Mouse (Mus musculus): ENCODE data around the gene Fam241b.
"Not testable (repeated sequence)": the region's sequence is repeated elsewhere in the genome, so short reads cannot be mapped to it uniquely, and the experiment has no call there.

The Fam241b gene

DNA sequence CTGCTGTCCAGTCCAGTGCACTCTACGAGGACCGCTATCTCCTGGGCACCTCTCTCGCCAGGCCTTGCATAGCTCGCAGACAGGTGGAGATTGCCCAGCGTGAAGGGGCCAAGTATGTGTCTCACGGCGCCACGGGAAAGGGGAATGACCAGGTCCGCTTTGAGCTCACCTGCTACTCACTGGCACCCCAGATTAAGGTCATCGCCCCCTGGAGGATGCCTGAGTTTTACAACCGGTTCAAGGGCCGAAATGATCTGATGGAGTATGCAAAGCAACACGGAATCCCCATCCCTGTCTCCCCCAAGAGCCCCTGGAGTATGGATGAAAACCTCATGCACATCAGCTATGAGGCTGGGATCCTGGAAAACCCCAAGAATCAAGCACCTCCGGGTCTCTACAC, 72.4 kb downstream of the Fam241b start:
- not testable (repeated sequence) for DNase-seq (ENCODE audit: low read depth, low spot score)

DNA sequence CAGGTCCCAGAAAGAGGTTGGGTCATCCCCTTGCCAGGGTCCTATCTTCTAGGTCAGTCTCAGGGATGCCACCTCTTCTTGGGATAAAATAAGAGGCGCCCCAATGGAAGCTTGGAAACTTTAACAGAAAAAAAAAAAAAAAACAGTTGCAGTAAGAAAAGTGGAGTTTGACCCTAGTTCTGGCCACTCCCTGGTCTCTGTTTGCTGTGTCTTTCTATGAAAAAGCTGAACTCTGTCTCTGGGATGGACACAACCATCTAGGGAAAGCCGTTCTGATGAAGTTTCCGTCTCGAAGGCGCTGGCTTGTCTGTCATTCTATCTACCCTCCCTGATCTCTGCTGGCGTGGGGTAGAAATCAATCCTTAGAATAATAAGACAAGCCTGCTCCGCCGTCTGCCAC, 73.1 kb downstream of the Fam241b start:
- DNase-seq (ENCODE audit: low read depth, low spot score), result no peak

DNA sequence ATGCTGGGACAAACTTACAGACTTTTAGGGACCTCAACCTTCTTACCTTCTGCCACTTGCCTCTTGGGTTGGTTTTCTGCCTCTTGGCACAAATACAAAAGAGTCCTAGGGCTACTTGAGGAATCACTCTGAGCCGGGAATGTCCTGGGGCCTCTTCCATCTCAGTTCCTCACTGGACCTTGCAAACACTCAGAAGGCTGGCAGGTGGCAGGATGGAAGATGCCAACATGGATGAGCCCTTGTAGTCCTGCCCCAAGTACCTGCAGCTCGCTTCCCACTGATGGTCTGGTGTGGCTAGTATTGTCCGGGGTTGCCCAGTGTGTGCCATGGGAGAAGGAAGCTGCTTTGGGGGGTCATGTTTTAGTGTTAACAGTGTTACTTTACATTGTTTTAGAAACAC, 73.8 kb downstream of the Fam241b start:
- no peak for DNase-seq (ENCODE audit: low read depth, low spot score)

DNA sequence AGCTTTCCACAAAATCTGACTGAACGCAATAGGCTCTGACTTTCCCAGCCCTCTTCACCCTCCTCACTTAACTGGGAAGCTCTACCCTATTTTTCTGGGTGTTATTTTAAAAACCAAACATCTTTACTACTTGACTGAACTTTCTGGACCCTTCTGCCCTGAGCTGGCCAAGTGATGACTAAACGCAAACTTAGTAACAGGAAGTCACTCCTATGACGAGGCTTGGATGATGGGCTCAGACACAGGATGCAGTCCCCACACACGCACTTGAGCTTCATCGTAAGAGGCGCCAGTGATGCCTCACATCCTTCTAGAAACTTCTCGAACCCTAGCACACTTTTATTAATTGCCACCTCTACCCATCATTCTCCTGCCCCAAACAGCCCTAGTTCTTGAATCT, 74.3 kb downstream of the Fam241b start:
- no peak for DNase-seq (ENCODE audit: low read depth, low spot score)

DNA sequence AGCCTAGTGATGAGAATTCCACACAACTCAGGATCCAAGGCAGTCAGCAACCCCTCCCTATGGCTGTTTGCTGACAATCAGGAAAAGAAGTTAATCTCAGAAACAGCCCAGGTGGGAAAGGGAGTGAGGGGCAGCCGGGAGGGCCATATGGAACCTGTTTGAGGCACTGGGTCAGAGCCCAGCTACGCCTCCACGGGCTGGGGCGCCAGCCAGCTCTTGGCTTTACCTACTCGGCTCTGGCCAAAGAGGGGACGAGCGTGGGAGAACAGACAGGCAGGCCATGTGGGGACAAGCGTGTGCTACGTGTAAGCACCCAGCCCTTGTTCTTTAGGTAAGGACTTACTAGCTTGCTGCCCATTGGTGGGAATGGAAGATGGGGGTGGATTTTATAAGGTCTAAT, 75.2 kb downstream of the Fam241b start:
- DNase-seq (ENCODE audit: low read depth, low spot score), result no peak

DNA sequence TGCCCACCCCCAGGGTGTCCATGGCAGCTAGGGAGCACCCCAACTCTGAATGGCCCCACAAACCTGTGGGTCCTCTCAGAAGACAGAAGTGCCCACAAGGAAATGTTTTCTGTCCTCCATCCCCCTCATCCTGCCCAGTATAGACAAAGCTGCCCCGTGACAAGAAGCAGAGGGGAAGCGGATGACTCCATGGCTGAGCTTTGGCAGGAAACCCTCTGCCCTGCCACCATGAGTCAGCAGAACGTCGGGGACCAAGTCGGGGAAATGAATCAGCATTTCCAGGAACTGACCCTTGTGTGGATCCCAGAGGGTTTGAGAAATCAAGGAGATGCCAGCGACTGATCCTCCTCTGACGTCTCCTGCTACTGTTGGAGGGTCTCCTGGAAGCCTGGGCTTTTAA, 77.5 kb downstream of the Fam241b start:
- no peak for DNase-seq (ENCODE audit: low read depth, low spot score)

DNA sequence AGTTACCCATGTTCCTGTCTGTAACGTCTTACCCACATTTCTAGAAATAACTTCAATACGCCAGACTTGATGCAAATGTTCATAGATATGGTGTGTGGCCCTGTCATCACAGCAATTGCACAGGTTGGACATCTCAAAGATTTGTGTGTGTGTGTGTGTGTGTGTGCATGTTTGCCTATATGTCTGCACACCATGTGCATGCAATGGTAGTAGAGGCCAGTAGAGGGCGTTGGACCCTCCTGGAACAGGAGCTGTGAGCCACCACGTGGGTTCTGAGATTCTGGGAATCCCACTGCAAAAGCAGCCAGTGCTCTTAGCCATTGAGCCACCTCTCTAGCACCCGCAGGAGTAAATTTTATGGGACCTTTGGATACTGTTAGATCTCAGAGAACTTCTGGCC, 80.9 kb downstream of the Fam241b start:
- no peak for DNase-seq (ENCODE audit: low read depth, low spot score)

DNA sequence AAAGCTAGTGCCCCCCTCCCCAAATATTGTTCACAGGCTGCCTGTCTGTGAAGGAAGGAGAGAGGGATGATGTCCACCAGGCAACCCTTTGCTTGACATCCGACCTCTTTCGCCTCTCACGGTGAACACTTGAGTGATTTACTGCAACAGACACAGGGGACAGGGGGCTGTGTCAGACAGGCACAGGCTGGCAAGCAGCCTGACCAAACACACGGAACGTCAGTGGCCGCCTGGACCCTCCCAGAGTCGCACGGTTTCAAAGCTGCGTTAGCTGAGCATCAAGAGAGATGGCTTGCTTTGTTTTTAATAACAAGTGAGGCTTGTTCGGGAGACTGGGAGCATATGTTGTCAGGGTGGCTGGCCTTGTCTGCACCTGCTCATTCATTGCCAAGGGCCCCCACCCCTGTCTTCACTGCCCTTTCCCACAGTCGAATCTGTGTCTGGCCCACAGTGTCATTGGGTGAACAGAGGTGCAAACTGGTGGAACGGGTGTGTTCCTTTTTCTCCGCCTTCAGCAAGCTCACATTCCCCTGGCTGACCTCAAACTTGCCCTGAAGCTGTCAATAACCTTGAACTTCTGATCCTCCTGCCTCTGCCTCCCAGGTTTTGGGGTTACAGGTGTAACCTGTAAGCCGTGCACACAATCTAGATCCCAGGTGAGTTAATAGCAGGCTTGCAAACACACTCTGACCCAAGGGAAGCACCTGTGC, 82.6 kb downstream of the Fam241b start:
- no peak for DNase-seq (ENCODE audit: low read depth, low spot score)

DNA sequence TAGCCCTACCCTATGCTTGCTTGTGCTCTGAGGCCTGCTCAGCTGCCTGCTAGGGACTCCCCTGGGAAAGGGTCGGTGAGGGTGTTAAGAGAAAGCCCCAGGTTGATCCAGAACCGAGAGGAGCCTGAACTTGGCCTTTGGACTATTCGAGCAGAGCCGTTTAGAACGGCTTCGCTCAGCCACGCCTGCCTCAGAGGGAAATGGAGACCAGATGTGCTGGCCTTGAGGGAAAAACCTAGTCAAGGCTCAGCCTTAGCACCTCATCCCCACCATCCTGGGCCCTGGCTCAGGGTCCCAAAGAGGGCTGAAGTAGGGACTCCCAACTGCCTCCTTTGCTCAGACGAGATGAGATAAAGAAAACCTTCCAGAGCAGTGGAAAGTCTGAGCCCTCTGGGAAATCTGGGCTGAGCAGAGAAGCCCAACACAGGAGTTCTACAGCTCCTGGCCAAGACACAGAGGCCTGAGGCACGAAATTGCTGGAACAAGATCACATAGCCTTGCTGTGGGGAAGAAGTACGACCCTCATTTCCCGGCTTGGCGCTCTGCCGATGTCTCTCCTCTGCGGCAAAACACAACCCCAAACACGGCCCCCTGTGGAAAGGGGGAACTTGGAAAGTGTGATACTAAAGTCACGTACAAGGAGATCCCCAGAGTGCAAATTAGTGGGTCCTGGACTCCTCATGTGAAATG, 83.4 kb downstream of the Fam241b start:
- no peak for DNase-seq (ENCODE audit: low read depth, low spot score)

DNA sequence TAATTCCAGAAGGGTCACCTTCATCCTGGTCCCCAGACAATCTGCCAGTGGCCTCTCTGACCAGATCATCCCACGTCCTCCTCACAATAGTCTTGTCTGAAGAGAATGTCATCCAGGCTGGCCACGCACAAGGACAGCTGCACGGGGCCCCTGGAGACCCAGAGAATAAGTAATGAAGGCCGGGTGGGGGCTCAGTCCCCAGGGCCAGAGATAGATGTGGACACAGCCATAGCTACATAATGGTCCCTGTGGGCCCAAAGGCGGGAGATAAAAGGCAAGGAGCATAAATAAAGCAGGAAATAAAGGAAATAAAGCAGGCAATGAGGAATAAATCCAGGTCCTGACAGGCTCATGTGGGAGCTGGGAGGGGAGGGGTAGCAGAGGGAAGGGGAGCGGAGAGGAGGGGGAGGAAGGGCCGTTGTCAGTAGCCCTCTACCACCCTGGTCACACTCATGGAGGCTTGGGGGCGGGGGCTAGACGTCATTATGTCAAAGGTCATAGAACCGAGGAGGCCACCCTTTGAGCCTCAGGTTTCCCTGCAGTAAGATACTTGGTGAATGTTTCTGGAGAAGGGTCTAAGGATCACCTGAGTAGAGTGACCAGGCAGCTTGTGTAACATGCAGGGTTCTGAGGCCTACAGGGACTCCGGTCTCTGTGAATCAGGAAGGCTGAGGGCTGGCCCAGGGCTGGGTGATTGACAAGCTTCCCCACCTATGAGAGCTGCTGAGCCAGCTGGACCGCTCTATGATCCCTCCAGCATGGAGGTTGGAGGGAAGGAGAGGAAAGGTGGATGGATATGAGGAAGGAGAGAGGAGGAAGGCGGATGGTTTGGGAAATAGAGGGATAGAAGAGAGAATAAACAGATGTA, 85.0 kb downstream of the Fam241b start:
- no peak for DNase-seq (ENCODE audit: low read depth, low spot score)

Measured in brain, embryonic 18.5 days (tissue).